Mouse (Mus musculus) olfactory bulb, adult 2 months (tissue): ENCODE data around the gene Galnt18.

Experiments
- CTCF ChIP-seq: fragments of 200-500 bp; IDR thresholded peaks from 2 replicates; pipeline ENCODE4 v1.5.1; 2012; ENCODE audit warnings: low read depth, mild to moderate bottlenecking, low read length, moderate library complexity; ENCODE audit not compliant: insufficient read depth
- POLR2A ChIP-seq: fragments of 200-500 bp; IDR thresholded peaks from 2 replicates; pipeline ENCODE4 v1.6.1; 2012; ENCODE audit warnings: mild to moderate bottlenecking, low read depth, low read length, moderate library complexity; ENCODE audit not compliant: insufficient read depth

- TF ChIP-seq CTCF (no peak), POLR2A (no peak)
These were observed 31.3 kb upstream of the Galnt18 start for GRCm38 (mm10) chr7:111811036-111811435.
